ENCODE assay signal across 11 mouse cellular contexts in genomic region chr7:75612683-75613053, GRCm38 (mm10).
DNase-seq lines count a peak whose midpoint lies in the region; ATAC-seq and TF ChIP-seq lines count a peak whose summit lies in the region.
"Had no signal": no experiment of that assay in that cellular context is flagged by ENCODE, and none has a peak within 500 bp of the region (broad histone marks: within the 10 kb centered on the region; RNA-seq: fewer than 3 reads in every experiment).

No protein-coding gene starts in this region.

- ATAC-seq in limb, embryonic 11.5 days (ENCODE audit: insufficient number of reproducible peaks, low FRiP score, low TSS enrichment, low read depth): no peak
- ATAC-seq in stomach, postnatal 0 days (ENCODE audit: low FRiP score, low TSS enrichment): no peak
- no peak for ATAC-seq in hindbrain, embryonic 13.5 days (ENCODE audit: low FRiP score)
- ATAC-seq: Patski had no signal

- peak overlapping the region; percentile 92 for H3K27ac ChIP-seq in heart, adult 2 months
- H3K27ac ChIP-seq in spleen, adult 2 months (ENCODE audit: insufficient read depth, low read length): peak overlapping the region; percentile 26; the same call in 1 of the 2 replicates
- H3K27ac ChIP-seq in limb, embryonic 11.5 days (replicated peaks; ENCODE audit: low read depth, low read length): no peak overlapping the region
- peak overlapping the region; percentile 31; the same call in 1 of the 2 replicates for H3K27ac ChIP-seq in stomach, postnatal 0 days (replicated peaks)
- H3K27ac ChIP-seq in hindbrain, embryonic 13.5 days: no peak overlapping the region

- TF ChIP-seq CTCF in heart, adult 2 months (IDR thresholded peaks at IDR 0.05): no peak
- TF ChIP-seq CTCF in spleen, adult 2 months (IDR thresholded peaks at IDR 0.05; ENCODE audit: extremely low read depth, insufficient read depth, insufficient read length, insufficient replicate concordance): no peak
- TF ChIP-seq CTCF in stomach, postnatal 0 days (IDR thresholded peaks at IDR 0.05; ENCODE audit: low read depth): no peak

- peaks cover 5% of the 10 kb centered on the region for H3K79me2 ChIP-seq in heart, adult 2 months (replicated peaks; ENCODE audit: control insufficient read depth, insufficient read depth, low read length)

- TF ChIP-seq POLR2A in heart, adult 2 months (IDR thresholded peaks at IDR 0.05; ENCODE audit: insufficient read depth, low read depth, low read length): 0 out of 2 replicates have a peak, but pooled peaks have one; percentile 24
- TF ChIP-seq POLR2A in spleen, adult 2 months (IDR thresholded peaks at IDR 0.05; ENCODE audit: low read depth, low read length): no peak

- H3K4me2 ChIP-seq in limb, embryonic 11.5 days (ENCODE audit: low read depth, severe bottlenecking): no peak overlapping the region
- H3K4me2 ChIP-seq in stomach, postnatal 0 days (replicated peaks; ENCODE audit: low read depth): no peak overlapping the region; the same call in 1 of the 2 replicates
- no peak overlapping the region for H3K4me2 ChIP-seq in hindbrain, embryonic 13.5 days

- peaks cover 28% of the 10 kb centered on the region for H3K4me1 ChIP-seq in heart, adult 2 months (ENCODE audit: control insufficient read depth, insufficient read depth, low read length)
- peaks cover 19% of the 10 kb centered on the region; the same call in 1 of the 2 replicates for H3K4me1 ChIP-seq in spleen, adult 2 months (ENCODE audit: control insufficient read depth, insufficient read depth, insufficient read length)
- H3K4me1 ChIP-seq in limb, embryonic 11.5 days (ENCODE audit: control insufficient read depth, insufficient read depth, low read length): no peaks in the 10 kb centered on the region
- peaks cover 9% of the 10 kb centered on the region for H3K4me1 ChIP-seq in stomach, postnatal 0 days (replicated peaks; ENCODE audit: control insufficient read depth, insufficient read depth)
- no peaks in the 10 kb centered on the region for H3K4me1 ChIP-seq in hindbrain, embryonic 13.5 days (replicated peaks)

- peaks cover 48% of the 10 kb centered on the region for H3K36me3 ChIP-seq in heart, adult 2 months (ENCODE audit: control insufficient read depth, insufficient read depth, low read length)
- H3K36me3 ChIP-seq in spleen, adult 2 months (ENCODE audit: control insufficient read depth, insufficient read depth, low read length): peaks cover 20% of the 10 kb centered on the region
- H3K36me3 ChIP-seq in limb, embryonic 11.5 days (ENCODE audit: control insufficient read depth, insufficient read depth, low read length): no peaks in the 10 kb centered on the region; the same call in 1 of the 2 replicates
- peaks cover 9% of the 10 kb centered on the region; the same call in 1 of the 2 replicates for H3K36me3 ChIP-seq in stomach, postnatal 0 days (ENCODE audit: control insufficient read depth, insufficient read depth, low read length)
- H3K36me3 ChIP-seq in hindbrain, embryonic 13.5 days: peaks cover 22% of the 10 kb centered on the region; the same call in 1 of the 2 replicates

- H3K9ac ChIP-seq in heart, adult 2 months (ENCODE audit: low read depth, low read length): peak overlapping the region; percentile 62
- H3K9ac ChIP-seq in limb, embryonic 11.5 days (ENCODE audit: low read length): no peak overlapping the region
- H3K9ac ChIP-seq in stomach, postnatal 0 days (ENCODE audit: low read length): no peak overlapping the region
- H3K9ac ChIP-seq in hindbrain, embryonic 13.5 days: no peak overlapping the region

- intact Hi-C loops in heart, adult 2 months (cut with DNase I): loop anchor here (2.0 to 5.0 kb wide), 2 partner anchors 26 to 215 kb away; no protein-coding TSS in a partner anchor

- no peak for TF ChIP-seq EP300 in heart, adult 2 months (IDR thresholded peaks at IDR 0.05; ENCODE audit: insufficient read depth, low read depth, low read length)
- no peak for TF ChIP-seq EP300 in stomach, postnatal 0 days (optimal IDR thresholded peaks at IDR 0.05)

- H3K9me3 ChIP-seq in limb, embryonic 11.5 days (ENCODE audit: control insufficient read depth, low read length): no peaks in the 10 kb centered on the region
- H3K9me3 ChIP-seq in stomach, postnatal 0 days (ENCODE audit: control insufficient read depth, low read length): no peaks in the 10 kb centered on the region
- H3K9me3 ChIP-seq in hindbrain, embryonic 13.5 days: no peaks in the 10 kb centered on the region

- peak in 1 of 2 experiments; percentile 29 for DNase-seq in heart, adult 2 months
- no peak for DNase-seq in heart, postnatal 4 days
- DNase-seq in spleen, adult 2 months (ENCODE audit: low read depth in 1 of 2, low spot score in 2 of 2): no peak
- no peak for DNase-seq in spleen, adult 18-20 months
- DNase-seq in limb, embryonic 11.5 days (ENCODE audit: low spot score): peak; percentile 8
- DNase-seq in stomach, postnatal 0 days (ENCODE audit: low spot score): no peak
- no peak for DNase-seq in retina, postnatal 1 day
- DNase-seq: cerebellum, adult 8-10 months; right cerebral cortex, adult 18-20 months had no signal

- peak overlapping the region; percentile 60 for H3K4me3 ChIP-seq in heart, adult 2 months
- H3K4me3 ChIP-seq in spleen, adult 2 months (ENCODE audit: extremely low read depth, insufficient read depth, insufficient read length): peak overlapping the region; percentile 24
- H3K4me3 ChIP-seq in limb, embryonic 11.5 days (ENCODE audit: low read depth, low read length): no peak overlapping the region
- no peak overlapping the region for H3K4me3 ChIP-seq in stomach, postnatal 0 days (ENCODE audit: low read depth, low read length)
- H3K4me3 ChIP-seq in hindbrain, embryonic 13.5 days: no peak overlapping the region

- no peaks in the 10 kb centered on the region for H3K27me3 ChIP-seq in heart, adult 2 months (ENCODE audit: control insufficient read depth, insufficient read depth, low read length)
- no peaks in the 10 kb centered on the region for H3K27me3 ChIP-seq in spleen, adult 2 months (ENCODE audit: control insufficient read depth, insufficient read depth, low read length)
- no peaks in the 10 kb centered on the region for H3K27me3 ChIP-seq in limb, embryonic 11.5 days (ENCODE audit: control insufficient read depth, insufficient read depth, low read length)
- H3K27me3 ChIP-seq in stomach, postnatal 0 days (ENCODE audit: control insufficient read depth, insufficient read depth, low read length): no peaks in the 10 kb centered on the region
- H3K27me3 ChIP-seq in hindbrain, embryonic 13.5 days: no peaks in the 10 kb centered on the region
- H3K27me3 ChIP-seq: Patski had no signal

Comparison
In these comparisons a context has a peak if more than half of its experiments do, and no peak if none do; other contexts are left out.
1. H3K27ac ChIP-seq: peak in heart, adult 2 months (single experiment), spleen, adult 2 months (single experiment) and stomach, postnatal 0 days (single experiment); none in limb, embryonic 11.5 days (single experiment) and hindbrain, embryonic 13.5 days (single experiment).
2. H3K4me3 ChIP-seq: peak in heart, adult 2 months (single experiment) and spleen, adult 2 months (single experiment); none in limb, embryonic 11.5 days (single experiment), stomach, postnatal 0 days (single experiment) and hindbrain, embryonic 13.5 days (single experiment).